Mouse (Mus musculus) 3T3-L1 (cell line): ENCODE data around the gene Ttc6.

Experiments
- DNase-seq: peaks from one replicate; pipeline ENCODE4 v3.0.0-alpha.2; 2015; ENCODE audit warnings: low read depth, low spot score

The Ttc6 gene

DNA sequence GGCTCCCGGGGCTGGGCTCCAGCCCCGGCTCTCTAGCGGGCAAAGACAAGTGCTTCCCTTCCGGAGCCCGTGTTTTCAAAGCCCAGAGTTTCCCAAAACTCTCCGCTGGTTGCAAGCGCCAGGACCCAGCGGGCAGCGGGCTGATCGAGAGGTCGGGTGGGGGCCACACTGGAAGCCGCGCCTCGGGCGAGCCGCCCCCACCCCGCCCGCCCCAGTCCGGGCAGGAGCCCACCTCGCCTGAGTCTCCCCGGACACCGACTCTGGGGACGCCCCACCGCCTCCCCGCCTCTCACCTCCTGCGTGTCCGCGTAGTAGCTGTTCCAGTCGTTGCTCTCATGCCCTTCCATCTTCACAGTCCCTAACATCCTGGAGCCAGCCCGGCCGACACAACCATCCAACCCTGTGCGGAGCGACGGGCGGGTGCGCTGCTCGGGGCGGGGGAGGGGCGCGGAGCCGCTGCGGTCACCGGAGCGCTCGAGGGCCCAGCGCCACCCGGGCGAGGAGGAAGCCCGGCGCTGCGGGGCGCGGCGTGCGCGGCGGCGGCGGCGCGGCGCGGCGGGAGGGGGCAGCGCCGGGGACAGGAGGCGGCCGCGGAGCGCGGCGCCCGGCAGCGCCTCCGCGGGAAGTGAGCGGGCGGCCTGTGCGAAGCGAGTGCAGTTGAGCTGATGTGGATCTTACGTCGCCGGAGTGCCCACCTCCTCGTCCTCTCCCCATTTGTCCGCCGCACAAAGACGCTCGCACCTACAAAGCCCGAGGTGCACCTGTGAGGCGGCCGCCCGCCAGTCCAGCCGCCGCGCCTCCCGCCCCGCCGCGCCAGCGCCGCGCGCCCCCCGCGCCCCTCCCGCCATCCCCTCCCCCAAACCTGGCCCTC lies 18.3 kb upstream of the Ttc6 start:
- DNase-seq = no peak

GRCm38 (mm10) chr12:57546415-57547201 lies 17.3 kb upstream of the Ttc6 start, which contains the start of gene Foxa1:
Gene Foxa1 (minus strand): TSS chr12:57546916.
- no peak for DNase-seq

DNA sequence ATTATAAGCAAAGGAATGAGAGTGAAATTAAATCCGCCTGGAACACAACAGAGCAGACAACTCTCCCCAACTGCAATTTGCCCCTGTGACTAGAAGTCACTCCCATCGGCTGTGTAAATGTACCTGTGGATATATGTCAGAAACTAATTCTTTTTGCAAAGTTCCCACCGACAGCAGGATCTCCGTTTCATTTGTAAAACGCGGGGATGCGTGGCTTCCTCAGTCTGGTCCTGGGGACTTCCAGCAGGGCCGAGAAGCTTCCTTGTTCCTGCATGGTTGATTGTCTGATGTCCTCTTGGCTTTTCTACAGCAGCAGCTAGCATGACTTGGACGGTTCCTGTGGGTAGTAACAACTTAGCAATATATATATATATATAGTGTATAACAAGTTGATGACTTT lies 16.0 kb upstream of the Ttc6 start:
- no peak for DNase-seq

DNA sequence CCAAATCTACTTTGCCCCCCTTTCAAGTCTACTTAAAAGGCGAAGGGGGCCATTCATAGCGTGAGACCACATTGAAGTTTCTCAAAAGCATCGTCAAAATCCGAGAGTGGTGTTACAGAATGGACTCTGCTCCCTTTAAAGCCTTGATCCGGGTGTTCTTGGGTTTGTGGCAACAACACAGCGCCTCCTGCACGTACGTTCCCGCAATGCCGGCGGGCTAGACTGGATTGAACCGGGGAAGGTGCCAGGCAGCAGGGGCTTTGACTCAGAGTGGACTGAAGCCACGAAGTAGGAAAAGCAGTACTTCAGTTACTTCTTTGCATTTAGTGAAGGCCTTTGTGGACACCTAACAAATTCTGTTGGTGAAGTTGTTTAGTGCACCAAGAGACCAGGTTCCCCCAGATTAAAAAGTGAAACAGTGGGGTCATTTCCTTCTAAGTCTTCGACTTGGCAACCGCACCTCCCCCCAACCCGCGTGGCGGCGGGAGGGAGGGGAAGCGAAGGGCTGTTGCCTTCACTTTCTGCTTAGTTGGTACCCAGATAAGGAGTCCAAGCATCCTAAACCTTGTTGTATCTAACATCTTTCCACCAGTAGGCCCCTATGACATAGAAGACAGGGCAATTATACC lies 15.4 kb upstream of the Ttc6 start:
- DNase-seq = no peak

DNA sequence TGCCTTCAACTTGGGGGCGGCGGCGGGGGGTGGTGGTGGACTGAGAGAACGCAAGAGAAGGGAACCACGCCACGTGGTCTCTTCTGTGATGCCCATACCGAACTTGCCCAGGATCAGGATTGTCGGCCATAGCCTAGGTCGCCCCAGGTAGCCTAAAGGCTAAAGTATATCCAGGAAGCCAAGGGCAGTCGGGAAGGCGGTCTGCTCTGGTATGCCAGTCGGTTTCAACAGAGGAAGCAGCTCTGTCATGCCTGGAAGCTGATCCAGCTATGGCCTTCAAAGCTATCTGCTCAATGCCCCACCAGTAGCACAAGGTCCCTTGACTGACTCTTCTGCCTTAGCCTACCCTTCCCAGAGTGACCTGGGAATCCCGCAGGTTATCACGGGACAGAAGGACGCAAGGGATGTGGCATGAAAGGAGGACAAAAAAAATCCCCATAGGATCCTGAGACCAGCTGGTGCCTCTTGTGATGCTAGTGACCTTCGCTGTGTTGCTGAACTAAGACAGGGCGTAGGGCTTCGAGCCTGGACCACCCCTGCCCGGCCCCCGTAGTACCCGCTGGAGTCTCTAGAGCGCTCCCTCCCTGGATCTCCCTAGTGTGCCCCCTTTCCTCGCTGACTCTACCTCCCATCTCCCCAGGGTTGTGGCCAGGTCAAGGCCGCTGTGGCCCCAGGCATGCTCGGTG lies 14.8 kb upstream of the Ttc6 start:
- DNase-seq = no peak

DNA sequence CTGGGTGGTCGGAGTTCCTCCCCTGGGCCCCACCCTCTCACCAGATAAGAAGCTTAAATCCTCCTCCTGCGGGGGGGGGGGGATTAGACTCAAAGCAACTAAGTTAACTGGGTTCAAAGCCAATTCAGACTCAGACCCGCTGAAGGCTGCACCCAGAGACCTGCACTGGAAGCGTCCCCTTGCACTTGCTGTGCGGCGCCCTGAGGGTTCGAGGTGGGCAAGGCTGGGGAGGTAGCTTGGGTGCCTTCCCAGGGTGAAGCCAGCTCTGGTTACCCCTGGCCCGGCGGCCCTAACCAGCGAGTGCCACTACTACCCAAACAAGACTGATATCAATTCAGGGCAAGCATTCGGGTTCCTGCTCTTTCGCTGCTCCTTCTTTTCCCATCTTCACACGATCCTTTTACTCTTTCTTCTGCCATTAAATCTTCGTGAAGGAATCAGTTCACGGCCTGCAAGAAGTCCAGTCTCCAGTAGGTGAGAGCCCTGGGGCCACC lies 14.2 kb upstream of the Ttc6 start:
- DNase-seq = no peak

- no peak for DNase-seq
Observed at GRCm38 (mm10) chr12:57550181-57550808, 13.6 kb upstream of the Ttc6 start.

GRCm38 (mm10) chr12:57550881-57551280 lies 13.0 kb upstream of the Ttc6 start:
- DNase-seq = no peak

DNA sequence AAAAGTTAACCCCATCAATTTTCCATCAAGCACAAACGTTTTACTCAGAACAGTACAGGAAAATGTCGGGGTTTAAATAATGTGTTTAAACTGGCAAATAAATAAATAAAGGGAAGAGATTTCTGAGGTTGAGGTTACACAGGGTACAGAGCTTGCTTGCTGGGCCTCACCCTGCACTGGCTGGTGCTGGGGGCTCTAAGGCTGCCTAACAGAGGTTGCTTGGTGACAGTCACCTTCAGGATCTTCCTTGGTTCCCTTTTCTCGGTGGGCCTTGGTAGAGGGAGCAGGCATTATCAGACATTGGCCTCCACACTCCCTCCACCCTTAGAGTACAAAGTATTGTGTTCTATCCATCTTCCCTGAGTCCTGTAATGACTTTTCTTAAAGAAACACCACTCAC lies 11.6 kb upstream of the Ttc6 start:
- no peak for DNase-seq

DNA sequence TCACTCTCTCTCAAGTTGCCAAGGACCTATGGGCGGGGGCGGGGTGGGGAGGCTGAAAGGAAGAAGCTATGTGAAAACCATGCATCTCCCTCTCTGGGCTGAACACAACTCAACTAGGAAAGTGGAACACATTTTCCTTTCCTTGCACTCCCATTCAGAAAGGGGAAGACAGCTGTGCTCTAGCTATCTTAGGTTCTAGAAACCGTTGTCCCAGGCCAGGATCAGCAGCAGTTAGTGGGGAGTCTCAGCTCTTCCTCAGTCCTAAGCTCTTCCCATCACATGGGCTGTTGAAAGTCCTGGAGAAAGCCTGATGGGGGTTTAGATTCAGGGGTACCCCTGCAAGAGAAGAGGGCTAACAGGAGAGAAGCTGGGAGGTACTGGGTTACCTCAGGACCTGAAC lies 9.8 kb upstream of the Ttc6 start:
- no peak for DNase-seq

GRCm38 (mm10) chr12:57571773-57572172 lies 7.9 kb downstream of the Ttc6 start:
- DNase-seq = peak; percentile 9

DNA sequence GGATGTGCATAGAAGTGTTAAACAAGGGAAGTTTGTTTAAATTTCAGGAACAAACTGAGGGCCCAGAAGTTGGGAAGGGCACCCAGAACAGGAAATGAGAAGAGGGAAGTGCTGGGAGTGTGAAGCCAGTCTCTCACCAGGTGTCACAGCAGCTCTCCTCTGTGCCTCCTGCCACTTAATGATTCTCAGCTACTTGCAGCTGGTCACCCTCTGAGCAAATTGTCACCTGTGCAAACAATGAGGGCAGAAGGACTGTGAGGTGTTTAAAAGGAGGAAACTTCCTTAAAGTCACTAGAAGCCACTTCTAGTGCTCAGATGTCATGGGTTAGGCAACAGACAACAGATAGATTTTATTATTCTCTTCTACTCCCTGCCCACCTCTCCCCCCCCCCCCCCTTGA lies 8.5 kb downstream of the Ttc6 start:
- no peak for DNase-seq

GRCm38 (mm10) chr12:57575931-57576628 lies 12.2 kb downstream of the Ttc6 start:
- DNase-seq = no peak

DNA sequence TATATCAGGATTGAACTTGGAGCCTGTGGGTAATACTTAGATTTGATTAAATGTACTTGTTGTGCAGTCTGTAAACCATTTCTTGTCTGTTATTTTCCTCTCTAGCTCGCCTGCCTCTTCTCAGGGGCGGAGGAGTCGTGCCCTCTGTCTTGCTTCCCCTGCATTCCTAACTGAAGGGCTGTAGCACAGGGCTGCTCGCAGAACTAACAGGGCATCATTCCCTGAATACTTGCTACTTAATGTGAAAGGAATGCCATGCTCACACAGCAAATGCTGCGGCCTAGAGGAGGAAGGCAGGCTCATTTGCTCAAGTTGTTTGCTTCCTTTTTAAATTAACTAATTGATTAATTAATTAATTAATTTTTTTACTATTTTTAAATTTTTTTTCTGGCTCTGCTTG lies 43.7 kb downstream of the Ttc6 start:
- no peak for DNase-seq

GRCm38 (mm10) chr12:57615137-57615536 lies 51.2 kb downstream of the Ttc6 start:
- no peak for DNase-seq

DNA sequence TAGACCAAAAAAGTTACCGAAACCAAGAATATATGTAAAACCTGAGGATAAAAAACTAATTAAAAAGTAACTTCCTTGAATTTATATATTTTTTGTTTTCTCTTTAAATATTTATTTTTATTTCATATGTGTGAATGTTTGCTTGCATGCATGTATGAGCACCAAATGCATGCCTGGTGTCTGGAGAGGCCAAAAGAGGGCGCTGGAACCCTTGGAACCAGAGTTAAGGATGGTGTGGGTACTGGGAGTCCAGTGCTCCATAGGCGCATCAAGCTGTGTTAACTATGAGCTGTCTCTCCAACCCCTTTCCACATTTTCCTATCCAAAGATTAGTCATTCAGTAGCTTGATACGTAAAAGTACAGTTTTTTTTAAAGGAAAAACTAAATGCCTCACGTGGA lies 58.1 kb downstream of the Ttc6 start:
- no peak for DNase-seq

DNA sequence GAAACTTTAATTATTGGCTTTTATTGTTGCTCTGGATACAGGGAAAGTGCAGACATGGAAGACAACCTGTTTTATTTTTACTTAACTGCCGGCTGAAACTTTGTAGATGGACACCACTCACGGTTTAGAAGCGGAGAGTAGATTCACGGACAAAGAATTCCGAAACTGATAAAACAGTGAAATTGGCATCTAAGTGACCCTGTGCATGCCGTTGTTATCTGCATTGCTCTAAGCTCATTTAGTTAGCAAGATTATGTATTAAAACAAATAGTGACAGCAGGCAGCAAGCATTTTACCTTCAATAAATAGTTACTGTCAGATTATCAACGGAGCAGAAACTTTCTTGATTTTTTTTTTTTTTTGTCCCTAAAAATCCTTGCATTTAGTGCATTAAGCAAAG lies 59.4 kb downstream of the Ttc6 start:
- no peak for DNase-seq

DNA sequence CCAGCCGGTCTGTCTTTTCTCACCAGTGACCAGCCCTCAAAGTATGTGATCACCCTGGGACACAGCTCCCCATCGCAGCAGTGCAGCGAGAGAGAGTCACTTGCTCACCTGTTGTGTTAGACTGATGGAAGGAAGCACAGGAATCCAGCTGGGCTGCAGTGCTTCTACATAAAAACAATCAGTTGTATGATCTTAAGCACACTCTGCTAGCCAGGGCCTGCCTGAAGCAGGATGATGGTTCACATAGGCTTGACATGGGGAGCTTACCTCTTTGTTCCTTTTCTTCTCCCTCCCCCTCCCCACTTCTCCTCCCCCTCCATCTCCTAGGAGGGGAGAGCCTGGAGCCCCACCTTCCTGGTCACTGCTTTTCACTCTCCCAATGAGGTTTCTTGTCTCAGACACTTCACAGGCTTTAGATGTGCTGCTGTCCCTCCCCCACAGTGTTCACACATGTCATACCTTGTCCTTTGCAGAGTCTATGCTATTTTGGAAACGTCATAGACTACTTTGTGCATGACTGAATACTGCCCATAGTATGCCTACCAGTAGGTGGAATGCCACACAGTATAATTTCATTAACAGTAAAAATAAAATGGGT lies 60.2 kb downstream of the Ttc6 start:
- DNase-seq = no peak

DNA sequence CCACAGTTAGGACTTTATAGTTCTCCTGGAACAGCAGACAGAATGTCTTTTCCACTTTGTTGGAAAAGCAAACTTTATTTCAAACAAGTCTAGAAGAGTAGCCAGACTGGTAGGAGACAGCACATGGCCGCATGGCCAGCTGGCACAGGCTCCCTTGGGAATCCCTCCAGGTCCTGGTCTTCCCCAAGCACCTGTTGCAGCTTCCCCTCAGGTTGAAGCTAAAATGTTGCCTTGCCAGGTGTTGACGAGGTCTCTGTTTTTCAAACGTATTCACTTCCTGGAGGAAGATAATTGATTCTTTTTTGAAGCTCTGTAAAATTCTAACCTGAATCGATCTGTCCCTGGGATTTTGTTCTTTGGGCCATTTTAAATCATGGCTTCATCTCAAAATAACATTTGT lies 86.1 kb downstream of the Ttc6 start:
- DNase-seq = no peak

DNA sequence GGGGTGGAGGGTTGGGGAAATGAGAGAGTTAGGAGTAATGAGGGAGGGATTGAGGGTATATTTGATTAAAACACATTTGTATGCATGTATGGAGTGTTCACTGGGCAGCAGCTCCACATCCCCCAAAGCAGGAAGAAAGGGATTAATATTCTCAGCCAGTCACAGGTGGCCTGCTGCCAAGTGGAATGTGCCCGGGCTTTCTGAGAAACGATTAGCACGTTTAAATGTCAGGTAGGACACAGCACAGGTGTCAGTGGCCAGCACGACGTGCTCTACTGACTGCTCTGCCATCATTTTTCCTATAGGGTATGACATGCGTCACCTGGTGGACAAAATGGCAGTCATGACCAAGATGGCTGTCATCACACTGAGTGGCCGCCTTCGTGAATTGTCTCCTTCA lies 86.8 kb downstream of the Ttc6 start:
- no peak for DNase-seq
